Mouse (Mus musculus) neural tube, embryonic 13.5 days (tissue): ENCODE results near the gene Akap2. TPM values are rescaled to one million over a fixed set of nuclear protein-coding genes. Genes with fewer than 3 reads are reported as not detected.

Source experiments
- ATAC-seq: fragments of 200-750 bp; cut with Nextera tagmentation; 2 replicates; pipeline ENCODE4 v1.8.0; 2017; ENCODE audit warnings: low read depth, mild to moderate bottlenecking, moderate TSS enrichment, moderate library complexity
- H3K27ac ChIP-seq: fragments of 300-500 bp; sonication (generic); replicated peaks from 2 replicates; pipeline ENCODE4 v1.5.1; 2015; ENCODE audit warnings: moderate library complexity, mild to moderate bottlenecking, inconsistent platforms
- H3K27me3 ChIP-seq: fragments of 300-500 bp; sonication (generic); 2 replicates; pipeline ENCODE4 v1.6.1; 2015; ENCODE audit warnings: mild to moderate bottlenecking, inconsistent platforms
- H3K36me3 ChIP-seq: fragments of 300-500 bp; sonication (generic); 2 replicates; pipeline ENCODE4 v1.6.1; 2015; ENCODE audit warnings: mild to moderate bottlenecking, inconsistent platforms
- H3K4me1 ChIP-seq: fragments of 300-500 bp; sonication (generic); replicated peaks from 2 replicates; pipeline ENCODE4 v1.6.1; 2015; ENCODE audit warnings: inconsistent platforms
- H3K4me2 ChIP-seq: fragments of 300-500 bp; sonication (generic); 2 replicates; pipeline ENCODE4 v1.6.1; 2015; ENCODE audit warnings: inconsistent platforms, mild to moderate bottlenecking, moderate library complexity
- H3K4me3 ChIP-seq: fragments of 300-500 bp; sonication (generic); 2 replicates; pipeline ENCODE4 v1.5.1; 2015; ENCODE audit warnings: mild to moderate bottlenecking, inconsistent platforms
- H3K9ac ChIP-seq: fragments of 300-500 bp; sonication (generic); 2 replicates; pipeline ENCODE4 v1.6.1; 2015; ENCODE audit warnings: moderate library complexity, mild to moderate bottlenecking, inconsistent platforms
- H3K9me3 ChIP-seq: fragments of 300-500 bp; sonication (generic); 2 replicates; pipeline ENCODE4 v1.6.1; 2016; ENCODE audit warnings: inconsistent platforms
- WGBS: fragments of 180-500 bp; shearing (Covaris S2); methylation state at CpG from one replicate; pipeline ENCODE4 v1.1.7; 2015; 5-methylcytosine and 5-hydroxymethylcytosine counted together
- polyA plus RNA-seq: library from polyadenylated mRNA; unstranded; fragments of >200 nt; fragmentation: Nextera tagmentation; extraction: Ambion mirVana; gene quantifications from 2 replicates; pipeline ENCODE4 v1.2.1, GENCODE M21; 2015

Akap2 gene
- polyA plus RNA-seq, 1 experiment from 2014 or later = 14.6 TPM

GRCm38 (mm10) chr4:57684676-57685215 is 32.7 kb upstream of the Akap2 start:
- ATAC-seq = no peak
- no peaks in the 10 kb centered on the region for H3K36me3 ChIP-seq
- no peak overlapping the region for H3K4me2 ChIP-seq
- WGBS = 86% methylated on average over 12 of the region's 12 CpGs
- H3K27ac ChIP-seq = no peak overlapping the region
- peaks cover 8% of the 10 kb centered on the region; the same call in 1 of the 2 replicates for H3K4me1 ChIP-seq
- H3K4me3 ChIP-seq = no peak overlapping the region
- no peaks in the 10 kb centered on the region for H3K9me3 ChIP-seq
- no peak overlapping the region for H3K9ac ChIP-seq
- H3K27me3 ChIP-seq = no peaks in the 10 kb centered on the region

- H3K9ac ChIP-seq = no peak overlapping the region
- H3K27me3 ChIP-seq = no peaks in the 10 kb centered on the region
- no peak overlapping the region for H3K4me3 ChIP-seq
- no peak for ATAC-seq
- H3K4me2 ChIP-seq = no peak overlapping the region
- no peaks in the 10 kb centered on the region for H3K4me1 ChIP-seq
- 76% methylated on average over 3 of the region's 3 CpGs for WGBS
- no peaks in the 10 kb centered on the region for H3K9me3 ChIP-seq
- H3K27ac ChIP-seq = no peak overlapping the region
- H3K36me3 ChIP-seq = no peaks in the 10 kb centered on the region
These were observed 30.7 kb upstream of the Akap2 start for GRCm38 (mm10) chr4:57686736-57687135.

- H3K4me1 ChIP-seq = no peaks in the 10 kb centered on the region
- no peaks in the 10 kb centered on the region for H3K27me3 ChIP-seq
- 85% methylated on average over 3 of the region's 3 CpGs for WGBS
- no peaks in the 10 kb centered on the region for H3K36me3 ChIP-seq
- no peak overlapping the region for H3K9ac ChIP-seq
- ATAC-seq = no peak
- no peak overlapping the region for H3K4me2 ChIP-seq
- H3K4me3 ChIP-seq = no peak overlapping the region
- H3K27ac ChIP-seq = no peak overlapping the region
- no peaks in the 10 kb centered on the region for H3K9me3 ChIP-seq
These were observed 29.9 kb upstream of the Akap2 start for GRCm38 (mm10) chr4:57687583-57687982.

- H3K4me1 ChIP-seq = no peaks in the 10 kb centered on the region
- H3K27ac ChIP-seq = no peak overlapping the region
- no peaks in the 10 kb centered on the region for H3K9me3 ChIP-seq
- no peak overlapping the region for H3K9ac ChIP-seq
- no peak overlapping the region for H3K4me3 ChIP-seq
- no peak overlapping the region for H3K4me2 ChIP-seq
- WGBS = 82% methylated on average over 9 of the region's 9 CpGs
- H3K27me3 ChIP-seq = no peaks in the 10 kb centered on the region
- no peak for ATAC-seq
- H3K36me3 ChIP-seq = no peaks in the 10 kb centered on the region
These were observed 29.3 kb upstream of the Akap2 start for GRCm38 (mm10) chr4:57688131-57688530.

GRCm38 (mm10) chr4:57690001-57690400 is 27.5 kb upstream of the Akap2 start:
- H3K9ac ChIP-seq = no peak overlapping the region
- 83% methylated on average over 6 of the region's 6 CpGs for WGBS
- no peak for ATAC-seq
- no peaks in the 10 kb centered on the region for H3K4me1 ChIP-seq
- no peak overlapping the region for H3K4me3 ChIP-seq
- no peak overlapping the region for H3K4me2 ChIP-seq
- no peak overlapping the region for H3K27ac ChIP-seq
- H3K9me3 ChIP-seq = no peaks in the 10 kb centered on the region
- H3K27me3 ChIP-seq = no peaks in the 10 kb centered on the region
- no peaks in the 10 kb centered on the region for H3K36me3 ChIP-seq

GRCm38 (mm10) chr4:57690805-57691204 is 26.7 kb upstream of the Akap2 start:
- H3K4me3 ChIP-seq = no peak overlapping the region
- no peak overlapping the region for H3K9ac ChIP-seq
- no peaks in the 10 kb centered on the region for H3K36me3 ChIP-seq
- WGBS = 25% methylated on average over 1 of the region's 1 CpGs
- ATAC-seq = no peak
- H3K4me1 ChIP-seq = no peaks in the 10 kb centered on the region
- no peaks in the 10 kb centered on the region for H3K9me3 ChIP-seq
- H3K27me3 ChIP-seq = no peaks in the 10 kb centered on the region
- H3K4me2 ChIP-seq = no peak overlapping the region
- H3K27ac ChIP-seq = no peak overlapping the region

- no peaks in the 10 kb centered on the region for H3K36me3 ChIP-seq
- H3K4me2 ChIP-seq = no peak overlapping the region
These were observed 22.9 kb upstream of the Akap2 start for GRCm38 (mm10) chr4:57694356-57695136.

GRCm38 (mm10) chr4:57696955-57697354 is 20.5 kb upstream of the Akap2 start:
- Histone ChIP-seq H3K9me3 (no peaks in the 10 kb centered on the region), H3K4me2 (no peak overlapping the region), H3K4me3 (no peak overlapping the region), H3K27me3 (no peaks in the 10 kb centered on the region), H3K27ac (no peak overlapping the region), H3K36me3 (no peaks in the 10 kb centered on the region), H3K9ac (no peak overlapping the region), H3K4me1 (no peaks in the 10 kb centered on the region)
- WGBS = 97% methylated on average over 11 of the region's 11 CpGs
- ATAC-seq = no peak

More at GRCm38 (mm10) chr4:57694356-57695136, 22.9 kb upstream of the Akap2 start:
- no peak for ATAC-seq
- Histone ChIP-seq H3K27ac (no peak overlapping the region), H3K9ac (no peak overlapping the region), H3K9me3 (no peaks in the 10 kb centered on the region), H3K4me3 (no peak overlapping the region), H3K4me1 (no peaks in the 10 kb centered on the region), H3K27me3 (no peaks in the 10 kb centered on the region)
- 91% methylated on average over 5 of the region's 5 CpGs for WGBS

- H3K36me3 ChIP-seq = no peaks in the 10 kb centered on the region
- H3K27me3 ChIP-seq = no peaks in the 10 kb centered on the region
- H3K27ac ChIP-seq = no peak overlapping the region
- ATAC-seq = no peak
- 71% methylated on average over 12 of the region's 12 CpGs for WGBS
- H3K9ac ChIP-seq = no peak overlapping the region
- H3K9me3 ChIP-seq = no peaks in the 10 kb centered on the region
- H3K4me2 ChIP-seq = no peak overlapping the region
- H3K4me3 ChIP-seq = no peak overlapping the region
- H3K4me1 ChIP-seq = no peaks in the 10 kb centered on the region
These were observed 19.4 kb upstream of the Akap2 start for GRCm38 (mm10) chr4:57697918-57698611.

- Histone ChIP-seq H3K9me3 (no peaks in the 10 kb centered on the region), H3K4me1 (peaks cover 9% of the 10 kb centered on the region), H3K36me3 (no peaks in the 10 kb centered on the region), H3K9ac (no peak overlapping the region), H3K4me2 (no peak overlapping the region), H3K27ac (no peak overlapping the region), H3K27me3 (no peaks in the 10 kb centered on the region), H3K4me3 (no peak overlapping the region)
- 89% methylated on average over 5 of the region's 5 CpGs for WGBS
- no peak for ATAC-seq
These were observed 15.9 kb upstream of the Akap2 start for GRCm38 (mm10) chr4:57701576-57701975.

- H3K36me3 ChIP-seq = no peaks in the 10 kb centered on the region
- peaks cover 9% of the 10 kb centered on the region for H3K4me1 ChIP-seq
- no peak overlapping the region for H3K4me3 ChIP-seq
- no peak overlapping the region for H3K4me2 ChIP-seq
- no peaks in the 10 kb centered on the region for H3K9me3 ChIP-seq
- no peak for ATAC-seq
- WGBS = 51% methylated on average over 11 of the region's 11 CpGs
- no peaks in the 10 kb centered on the region for H3K27me3 ChIP-seq
- 0 out of 2 replicates have a peak overlapping the region, but pooled peaks have one; percentile 18 for H3K27ac ChIP-seq
- no peak overlapping the region for H3K9ac ChIP-seq
These were observed 13.6 kb upstream of the Akap2 start for GRCm38 (mm10) chr4:57703574-57704470.

- 83% methylated on average over 7 of the region's 7 CpGs for WGBS
- Histone ChIP-seq H3K9me3 (no peaks in the 10 kb centered on the region), H3K36me3 (no peaks in the 10 kb centered on the region), H3K4me3 (no peak overlapping the region), H3K27ac (no peak overlapping the region), H3K9ac (no peak overlapping the region), H3K4me1 (peaks cover 9% of the 10 kb centered on the region), H3K4me2 (no peak overlapping the region), H3K27me3 (no peaks in the 10 kb centered on the region)
- ATAC-seq = no peak
These were observed 12.9 kb upstream of the Akap2 start for GRCm38 (mm10) chr4:57704575-57704974.
